Mouse (Mus musculus) olfactory bulb, adult 2 months (tissue): ENCODE measurements around the gene Map3k12.

ENCODE experiments used
- CTCF ChIP-seq: fragments of 200-500 bp; IDR thresholded peaks from 2 replicates; pipeline ENCODE4 v1.5.1; 2012; ENCODE audit warnings: low read depth, mild to moderate bottlenecking, low read length, moderate library complexity; ENCODE audit not compliant: insufficient read depth
- POLR2A ChIP-seq: fragments of 200-500 bp; IDR thresholded peaks from 2 replicates; pipeline ENCODE4 v1.6.1; 2012; ENCODE audit warnings: mild to moderate bottlenecking, low read depth, low read length, moderate library complexity; ENCODE audit not compliant: insufficient read depth

DNA sequence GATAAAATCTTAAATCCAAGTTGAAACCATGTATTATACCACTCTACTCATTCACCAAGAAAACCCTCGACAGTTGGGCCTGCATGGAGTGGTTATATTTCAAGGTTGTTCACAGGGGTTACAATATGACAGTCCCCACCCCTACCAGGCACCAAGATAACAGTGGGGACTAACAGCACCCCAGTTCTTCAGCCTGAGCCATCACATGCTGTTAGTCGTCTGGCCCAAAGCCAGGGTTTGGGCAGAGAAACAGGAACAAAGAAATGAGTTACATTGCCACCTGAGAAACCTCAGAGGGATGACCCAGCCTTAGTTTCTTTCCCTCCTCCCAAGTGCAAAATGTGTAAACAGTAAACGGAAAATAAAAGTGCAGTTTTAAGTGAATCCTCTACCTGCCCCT, 17.5 kb downstream of the Map3k12 start:
- no peak for TF ChIP-seq POLR2A
- no peak for TF ChIP-seq CTCF
